Mouse (Mus musculus) cerebellum, postnatal 36 days (tissue): Measurements from ENCODE around the gene Stra6l.

Source experiments
- DNase-seq, 2 experiments: peaks; one replicate each; pipeline ENCODE4 v3.0.0; 2021 to 2022; ENCODE audit warnings: mixed read lengths in 2 of 2

The Stra6l gene

GRCm38 (mm10) chr4:45846263-45846662 is 2.2 kb upstream of the Stra6l start:
- DNase-seq, result no peak

- no peak for DNase-seq
These were observed 327 bp downstream of the Stra6l start for GRCm38 (mm10) chr4:45848825-45849156.

GRCm38 (mm10) chr4:45849419-45849818 is 955 bp downstream of the Stra6l start:
- no peak for DNase-seq

GRCm38 (mm10) chr4:45851640-45852051 is 3.2 kb downstream of the Stra6l start:
- no peak for DNase-seq

DNA sequence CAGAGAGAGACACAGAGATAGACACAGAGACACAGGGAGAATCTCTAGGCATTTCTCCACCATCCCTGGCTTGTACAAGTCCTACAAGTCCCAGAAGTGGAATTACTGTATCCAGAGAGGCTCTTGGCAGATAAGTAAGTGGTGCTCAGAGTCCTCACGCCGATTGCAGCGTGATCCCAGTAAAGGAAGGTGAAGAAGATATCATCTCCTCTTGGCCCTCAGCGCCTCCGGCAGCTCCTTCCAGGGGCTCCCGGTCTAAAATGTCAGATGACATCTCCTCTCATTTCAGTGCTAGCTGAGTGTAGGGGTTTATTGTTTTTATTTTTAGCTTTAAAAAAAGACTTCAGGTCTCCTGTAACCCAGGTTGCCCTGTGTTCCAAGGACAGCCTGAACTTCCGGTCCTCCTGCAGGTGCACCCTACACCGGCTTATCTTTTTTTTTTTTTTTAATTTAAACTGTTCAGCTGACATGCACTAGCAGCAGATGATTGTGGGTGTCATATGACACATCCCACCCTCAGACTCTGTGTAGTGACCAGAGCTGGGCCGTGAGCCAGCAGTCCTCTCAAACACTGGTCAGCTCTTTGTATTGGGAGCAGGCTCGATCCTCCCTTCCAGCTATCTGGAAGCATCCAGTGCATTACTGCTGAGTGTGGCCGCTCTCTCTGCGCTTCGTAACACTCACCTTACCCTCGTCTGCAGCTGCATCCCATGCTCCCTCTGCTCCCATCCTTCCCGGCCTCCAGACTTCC is 5.2 kb downstream of the Stra6l start:
- DNase-seq, result no peak

DNA sequence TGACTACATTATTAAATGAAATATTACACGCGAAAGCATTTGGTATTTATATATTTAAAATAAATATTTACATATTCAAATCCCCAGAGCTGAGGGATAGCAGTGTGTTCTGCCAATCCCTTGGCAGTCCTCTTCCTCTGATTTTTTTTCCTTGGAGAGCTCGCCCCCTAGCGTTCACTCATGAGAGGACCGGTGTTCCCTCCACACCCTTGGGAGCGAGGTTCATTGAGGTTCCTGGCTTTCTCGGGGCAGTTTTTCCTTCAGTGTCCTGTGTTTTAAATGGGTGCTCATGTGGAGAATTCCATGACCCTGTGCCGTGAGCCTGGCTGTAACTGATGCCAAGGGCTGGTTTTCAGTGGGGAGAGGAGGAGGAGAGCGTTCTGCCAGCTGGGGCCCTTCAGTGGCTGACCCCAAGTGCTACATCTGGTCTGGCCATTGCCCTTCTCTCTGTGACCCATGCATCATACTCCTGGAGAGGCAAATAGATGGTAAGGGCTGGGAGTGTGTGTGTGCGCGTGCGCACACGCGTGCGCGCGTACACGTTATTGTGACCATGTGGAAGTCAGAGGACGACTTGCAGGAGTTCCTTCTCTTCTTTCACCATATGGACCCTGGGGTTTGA is 7.5 kb downstream of the Stra6l start:
- peak; percentile 79 to 83 for DNase-seq

- DNase-seq, result no peak
These were observed 12.7 kb downstream of the Stra6l start for GRCm38 (mm10) chr4:45861160-45861559.

DNA sequence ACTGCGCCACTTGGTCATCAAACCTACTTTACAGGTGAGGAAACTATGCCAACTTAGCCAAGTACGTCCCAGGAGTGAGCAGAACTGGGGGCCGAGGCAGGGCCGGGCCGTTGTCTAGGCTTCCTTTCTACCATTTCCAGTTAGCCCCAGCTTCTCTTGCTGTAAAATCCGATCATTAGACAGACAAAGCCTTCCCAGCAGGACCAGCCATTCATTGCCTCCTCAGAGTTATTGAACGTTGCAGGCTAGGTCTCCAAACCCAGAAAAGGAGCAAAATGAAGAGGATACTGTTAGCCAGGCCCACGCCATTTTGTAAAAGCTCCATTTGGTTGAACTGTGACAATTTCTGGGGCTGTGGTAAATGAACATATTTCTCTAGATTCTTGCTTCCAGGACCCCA is 19.0 kb downstream of the Stra6l start:
- DNase-seq, result no peak

GRCm38 (mm10) chr4:45869021-45869815 is 20.8 kb downstream of the Stra6l start:
- no peak for DNase-seq

GRCm38 (mm10) chr4:45872147-45872546 is 23.7 kb downstream of the Stra6l start:
- DNase-seq, result no peak

- DNase-seq, result peak; percentile 14 to 35
These were observed 30.5 kb downstream of the Stra6l start for GRCm38 (mm10) chr4:45878929-45879328.

DNA sequence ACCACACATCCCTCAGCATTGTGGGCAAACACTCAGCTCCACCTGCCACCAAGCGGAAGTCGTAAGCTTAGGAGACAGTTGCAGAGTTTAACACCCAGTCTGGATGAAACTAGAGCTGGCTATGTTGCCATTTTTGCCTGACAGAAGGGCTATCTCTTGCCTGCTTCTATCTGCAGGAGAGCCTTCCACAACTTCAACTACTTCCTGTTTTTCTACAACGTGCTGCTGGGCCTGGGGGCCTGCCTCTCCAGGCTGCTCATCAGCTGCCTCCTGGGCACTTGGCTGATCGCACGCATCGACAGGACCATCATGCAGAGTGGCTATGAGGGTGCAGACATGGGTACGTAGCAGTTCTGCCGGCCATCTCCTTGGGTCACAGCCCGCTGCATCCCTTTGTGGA is 34.1 kb downstream of the Stra6l start:
- DNase-seq, result no peak

- no peak for DNase-seq
These were observed 34.8 kb downstream of the Stra6l start for GRCm38 (mm10) chr4:45883250-45883649.

DNA sequence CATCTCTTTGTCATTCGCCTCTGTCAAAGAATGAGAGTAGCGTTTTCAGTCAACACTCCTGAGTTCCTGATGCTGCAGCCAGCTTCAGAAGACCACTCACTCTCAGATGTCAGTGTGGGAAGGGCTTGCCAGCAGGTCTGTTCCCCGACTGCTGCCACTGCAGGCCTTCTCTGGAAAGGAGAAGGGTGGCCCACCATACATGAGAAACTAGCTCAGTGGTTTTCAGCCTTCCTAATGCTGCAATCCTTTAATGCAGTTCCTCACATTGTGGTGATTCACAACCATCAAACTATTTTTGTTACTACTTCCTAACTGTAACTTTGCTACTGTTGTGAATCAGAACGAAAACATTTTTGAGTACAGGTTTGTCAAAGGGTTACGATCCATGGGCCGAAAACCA is 41.0 kb downstream of the Stra6l start:
- no peak for DNase-seq

DNA sequence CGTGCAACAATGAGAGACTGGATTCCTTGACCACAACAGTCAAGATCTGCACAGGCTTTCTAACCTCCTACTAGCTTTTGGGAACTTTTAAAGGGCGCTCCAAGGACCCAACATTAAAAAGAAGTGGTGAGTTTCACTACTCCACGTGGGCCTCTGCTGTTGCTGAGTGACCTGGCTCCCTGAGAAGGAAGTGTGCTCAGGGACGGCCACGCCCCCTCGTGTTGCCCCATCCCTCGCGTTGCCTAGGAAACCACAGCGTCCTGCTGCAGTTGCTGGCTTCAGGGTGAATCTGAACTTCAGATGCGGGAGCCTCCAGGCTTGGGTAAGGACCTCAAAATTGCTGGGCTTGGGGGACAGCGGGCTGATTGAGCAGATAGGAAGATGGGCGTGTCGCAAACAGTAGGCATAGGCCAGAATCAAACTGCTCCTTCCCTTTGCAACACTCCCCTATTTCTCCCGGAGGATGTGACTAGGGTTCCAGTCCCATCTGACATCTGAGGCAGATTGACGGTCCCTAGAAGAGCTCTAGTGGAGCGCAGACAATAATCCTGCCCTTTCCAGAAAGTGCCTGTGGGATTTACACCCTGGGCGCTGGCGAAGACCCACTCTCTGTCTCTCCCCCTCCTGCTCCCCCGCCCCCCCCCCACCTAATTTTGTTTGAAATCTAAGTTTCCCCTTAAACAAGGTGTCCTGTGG is 41.8 kb downstream of the Stra6l start, which contains the start of gene Ccdc180:
TSS of gene Ccdc180 (plus strand) at position 238 of the 696 bp plus-strand sequence.
- DNase-seq, result no peak

- DNase-seq, result no peak
These were observed 48.1 kb downstream of the Stra6l start for GRCm38 (mm10) chr4:45896425-45897081.

DNA sequence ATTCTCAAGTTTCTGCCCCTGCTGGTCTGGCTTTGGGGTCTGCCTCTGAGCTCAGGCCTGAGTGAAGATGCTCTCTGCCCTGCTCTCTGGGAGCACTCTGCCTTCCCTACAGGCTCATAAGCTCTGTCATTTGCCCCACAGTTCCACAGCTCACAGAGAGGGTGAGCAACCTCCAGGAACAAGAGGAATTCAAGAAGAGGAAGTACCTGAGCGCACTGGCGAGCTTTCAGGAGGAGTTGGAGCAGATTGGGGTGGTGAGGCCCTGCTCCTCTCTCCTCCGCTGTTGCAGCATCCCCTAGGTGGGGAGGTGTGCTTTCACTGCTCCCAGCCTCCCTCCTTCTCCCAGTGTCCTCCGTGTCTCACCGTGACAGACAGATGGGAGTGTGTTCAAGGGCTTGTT is 49.9 kb downstream of the Stra6l start:
- no peak for DNase-seq

DNA sequence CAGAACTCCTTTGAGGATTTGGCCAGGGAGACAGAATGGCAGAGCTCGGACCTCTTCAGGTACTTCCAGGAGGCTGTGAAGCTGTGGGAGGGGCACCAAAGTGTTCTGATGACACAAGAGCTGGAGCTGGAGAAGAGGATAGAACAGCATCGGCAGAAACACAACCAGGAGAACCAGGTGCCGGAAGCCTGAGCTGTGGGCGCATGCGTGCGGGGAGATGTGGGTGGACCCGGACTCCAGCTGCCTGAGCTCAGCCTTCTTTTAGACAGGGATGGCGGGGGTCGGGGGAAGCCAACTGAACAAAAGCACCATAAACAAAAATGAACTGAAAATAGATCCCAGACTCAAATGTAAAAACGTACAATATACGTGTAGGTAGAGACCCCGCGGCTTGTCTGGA is 60.8 kb downstream of the Stra6l start:
- DNase-seq, result no peak

DNA sequence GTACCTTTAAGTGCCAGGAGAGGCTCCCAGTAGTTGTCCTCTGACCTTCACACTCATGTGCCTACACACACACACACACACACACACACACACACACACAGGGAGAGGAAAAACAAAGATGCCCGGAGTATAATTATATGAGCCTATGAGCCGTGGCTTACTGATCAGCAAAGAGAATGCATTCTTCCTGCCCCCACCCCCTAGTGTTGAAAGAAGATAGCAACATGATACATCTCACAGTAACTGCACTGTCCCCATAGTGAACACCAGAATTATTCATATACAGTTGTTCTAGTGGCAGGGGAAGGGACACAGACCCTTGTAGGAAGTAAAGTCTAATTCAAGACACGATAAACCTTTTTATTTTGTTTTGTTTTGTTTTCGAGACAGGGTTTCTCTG is 61.5 kb downstream of the Stra6l start:
- no peak for DNase-seq

- DNase-seq, result no peak
These were observed 62.8 kb downstream of the Stra6l start for GRCm38 (mm10) chr4:45911256-45911655.

GRCm38 (mm10) chr4:45911876-45912275 is 63.4 kb downstream of the Stra6l start:
- DNase-seq, result no peak

GRCm38 (mm10) chr4:45917091-45917490 is 68.6 kb downstream of the Stra6l start:
- no peak for DNase-seq
